Mouse (Mus musculus): Measurements from ENCODE around the gene Cdc37. TPM values are rescaled to one million over a fixed set of nuclear protein-coding genes. Genes with fewer than 3 reads are reported as not detected.

Gene Cdc37
- total RNA-seq, 2 experiments from 2014 or later: 120 to 126 TPM

DNA sequence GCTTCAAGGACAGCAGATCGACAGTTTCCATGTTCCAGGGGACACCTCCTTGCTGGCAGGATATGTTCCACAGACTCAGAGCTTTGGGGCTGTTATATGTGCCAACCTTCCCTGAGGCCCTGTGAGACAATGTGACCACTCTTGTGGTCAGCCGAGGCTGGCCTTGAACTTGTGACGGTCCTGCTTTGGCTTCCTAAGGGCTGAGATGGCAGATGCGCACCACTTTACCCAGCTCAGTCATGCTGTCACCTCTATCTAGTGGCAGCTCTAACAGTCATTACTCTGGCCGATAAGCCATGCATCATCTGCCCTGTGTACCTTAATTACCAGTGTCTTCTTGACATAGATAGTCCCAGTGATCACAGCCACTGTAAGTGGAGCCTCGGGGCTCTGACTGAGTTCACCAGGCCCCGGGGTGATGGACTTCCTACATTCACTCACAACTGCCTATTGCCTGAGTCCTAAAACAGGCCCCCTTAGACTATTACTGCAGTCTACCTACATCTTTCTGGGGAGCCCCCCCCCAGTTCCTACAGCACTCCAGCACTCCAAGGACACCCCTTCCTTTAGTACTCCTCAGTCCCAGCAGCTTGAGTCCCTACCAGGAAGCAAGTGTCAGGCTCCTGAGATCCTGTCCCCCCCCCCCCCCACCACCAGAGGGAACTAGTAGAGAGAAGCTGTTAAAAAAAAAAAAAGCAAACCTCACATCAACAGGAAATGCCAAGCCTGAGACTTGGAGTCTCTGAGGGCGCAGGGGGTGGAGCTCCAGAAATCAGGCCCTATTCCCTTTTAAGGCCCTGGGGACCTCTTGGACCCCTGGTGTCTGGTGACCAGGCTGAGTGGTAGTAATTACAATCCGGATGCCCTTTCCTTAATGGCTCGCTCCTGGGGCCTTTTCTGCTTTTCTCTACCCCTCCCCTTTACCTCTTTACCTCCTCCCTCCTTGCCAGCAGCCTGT, 17.6 kb upstream of the Cdc37 start:
- DNase-seq: no peak

DNA sequence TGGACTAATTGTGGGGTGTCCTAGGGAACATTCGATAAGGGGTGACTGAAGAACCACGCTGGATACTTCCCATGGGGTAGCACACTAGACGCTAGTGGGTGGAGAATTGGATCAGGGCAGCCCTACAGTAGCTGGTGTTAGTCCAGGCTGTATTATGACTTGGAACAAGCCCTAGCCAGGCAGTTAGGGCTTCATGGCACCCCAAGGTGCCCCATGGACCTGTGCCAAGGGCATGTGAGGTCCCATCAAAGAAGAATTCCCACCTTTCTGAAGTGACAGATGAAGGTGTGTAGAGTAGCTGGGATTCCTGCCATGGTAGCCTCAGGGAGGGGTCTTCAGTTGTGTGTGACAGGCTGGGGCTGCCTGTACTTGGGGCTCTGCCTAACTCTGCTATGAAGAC, 16.7 kb upstream of the Cdc37 start:
- DNase-seq: no peak

DNA sequence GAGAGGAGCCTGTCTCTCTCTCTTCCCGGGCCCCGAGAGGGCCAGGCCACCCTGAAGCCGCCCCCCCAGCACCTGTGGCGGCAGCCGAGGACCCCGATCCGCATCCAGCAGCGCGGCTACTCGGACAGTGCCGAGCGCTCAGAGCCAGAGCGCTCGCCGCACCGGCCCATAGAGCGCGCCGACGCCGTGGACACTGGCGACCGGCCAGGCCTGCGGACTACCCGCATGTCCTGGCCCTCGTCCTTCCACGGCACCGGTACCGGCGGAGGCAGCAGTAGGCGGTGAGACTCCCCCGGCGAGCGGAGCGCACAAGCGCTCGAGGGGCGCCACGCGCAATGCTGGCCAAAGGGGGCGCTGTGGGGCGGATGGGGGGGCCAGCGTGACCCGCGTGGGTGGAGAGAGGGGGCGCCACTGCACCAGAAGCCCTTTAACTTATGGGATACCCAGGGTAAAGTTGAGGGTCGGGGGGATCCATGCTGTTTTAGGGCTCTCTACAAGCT, 16.2 kb upstream of the Cdc37 start:
- no peak for DNase-seq

DNA sequence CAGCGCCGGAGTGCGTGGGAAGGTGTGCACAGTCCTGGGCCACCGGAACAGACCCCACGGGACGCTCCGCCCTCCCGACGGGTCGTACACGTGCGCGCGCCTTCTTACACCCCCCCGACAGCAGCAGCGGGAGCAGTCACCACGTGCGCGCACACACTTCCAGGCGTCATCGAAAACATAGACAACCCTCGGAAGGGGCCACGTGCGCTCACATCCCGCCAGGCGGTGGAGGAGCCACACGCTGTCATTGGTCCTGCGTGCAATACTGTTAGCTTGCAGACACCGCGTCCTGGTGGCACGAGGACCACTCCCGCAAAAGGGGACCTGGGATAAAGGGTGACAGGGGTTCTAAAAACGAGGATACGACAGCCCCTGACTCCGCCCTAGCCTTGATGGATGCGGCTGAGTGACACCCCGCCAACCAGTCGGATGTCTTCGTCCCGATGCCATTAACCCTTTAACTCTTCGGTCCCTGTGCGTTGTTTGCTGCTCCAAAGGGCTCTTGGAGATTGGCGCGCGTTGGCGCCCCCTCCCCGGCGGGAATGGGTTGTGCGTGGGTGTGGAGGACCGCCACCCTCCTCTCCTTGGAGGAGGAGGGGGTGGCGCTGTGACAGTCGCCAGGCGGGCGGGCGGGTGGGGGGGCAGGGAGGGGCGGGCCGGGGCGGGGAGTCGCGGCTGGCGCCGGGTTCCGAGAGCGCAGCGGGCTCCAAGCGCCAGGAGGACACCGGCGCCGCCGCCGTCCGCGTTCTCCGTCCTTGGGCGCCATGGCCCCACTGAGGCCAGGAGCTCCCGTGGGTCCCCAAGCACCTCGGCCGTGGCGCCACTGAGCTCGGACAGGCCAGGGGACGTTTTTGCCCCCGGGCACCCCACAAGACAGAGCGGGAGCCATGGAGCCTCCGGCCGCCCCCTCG, 15.5 kb upstream of the Cdc37 start, which contains the start of gene Pde4a:
Pde4a (plus strand) TSS at position 674 of the 911 bp plus-strand sequence.
- no peak for DNase-seq

DNA sequence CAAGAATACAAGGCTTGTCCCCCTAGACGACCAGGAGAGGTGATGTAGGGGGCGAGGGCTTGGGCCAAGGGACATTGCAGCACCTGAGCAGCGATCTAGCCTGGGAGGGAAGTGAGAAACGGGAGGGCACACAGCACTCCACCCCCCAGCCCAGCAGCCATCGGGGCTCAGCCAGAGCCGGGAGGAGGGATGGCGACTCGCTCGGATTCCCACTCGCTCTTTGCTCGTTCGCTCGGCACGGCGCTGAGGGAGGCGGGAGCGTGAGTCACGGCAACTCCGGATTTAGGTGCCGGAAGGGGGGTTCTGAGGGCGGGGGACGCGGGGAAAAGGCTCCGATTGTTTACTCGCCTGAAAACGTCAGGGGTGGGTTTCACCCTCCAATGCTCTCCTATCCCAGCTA, 14.3 kb upstream of the Cdc37 start:
- DNase-seq: no peak

DNA sequence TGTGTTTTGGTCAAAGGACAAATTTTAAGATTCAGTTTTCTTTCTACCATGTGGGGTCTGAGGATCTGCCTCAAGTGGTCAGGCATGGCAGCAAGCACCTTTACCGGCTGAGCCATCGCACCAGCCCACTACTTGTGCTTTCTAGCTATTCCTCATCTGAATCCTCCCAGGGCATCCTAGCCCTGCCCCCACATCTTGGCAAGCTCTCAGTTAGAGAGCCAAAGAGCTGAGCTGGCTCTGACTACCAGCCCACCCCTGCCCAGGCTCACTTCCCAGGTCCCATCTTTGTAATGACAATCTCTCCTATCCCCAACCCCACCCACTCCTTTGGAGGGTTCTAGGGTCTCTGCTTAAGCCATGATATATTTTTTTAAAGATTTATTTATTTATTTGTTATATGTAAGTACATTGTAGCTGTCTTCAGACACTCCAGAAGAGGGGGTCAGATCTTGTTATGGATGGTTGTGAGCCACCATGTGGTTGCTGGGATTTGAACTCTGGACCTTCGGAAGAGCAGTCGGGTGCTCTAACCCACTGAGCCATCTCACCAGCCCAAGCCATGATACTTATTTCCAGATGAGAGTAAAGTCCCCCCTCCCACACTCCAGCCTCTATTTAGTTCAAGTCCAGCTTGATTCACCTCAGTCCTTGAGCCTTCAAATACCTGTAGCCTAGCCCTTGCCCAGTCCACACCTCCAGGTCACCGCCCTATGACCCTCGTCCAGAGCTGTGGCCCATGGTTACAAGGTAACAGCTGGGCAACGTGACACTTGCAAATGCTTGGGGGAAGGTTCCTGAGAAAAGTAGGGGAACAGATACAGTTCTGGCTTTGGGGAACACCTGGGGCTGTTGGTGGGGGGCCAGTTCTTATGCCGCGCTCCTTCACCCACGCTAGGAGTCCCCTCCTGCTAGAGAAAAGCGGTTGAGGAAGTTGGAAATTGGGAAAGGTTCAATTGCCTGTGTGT, 13.6 kb upstream of the Cdc37 start:
- no peak for DNase-seq

DNA sequence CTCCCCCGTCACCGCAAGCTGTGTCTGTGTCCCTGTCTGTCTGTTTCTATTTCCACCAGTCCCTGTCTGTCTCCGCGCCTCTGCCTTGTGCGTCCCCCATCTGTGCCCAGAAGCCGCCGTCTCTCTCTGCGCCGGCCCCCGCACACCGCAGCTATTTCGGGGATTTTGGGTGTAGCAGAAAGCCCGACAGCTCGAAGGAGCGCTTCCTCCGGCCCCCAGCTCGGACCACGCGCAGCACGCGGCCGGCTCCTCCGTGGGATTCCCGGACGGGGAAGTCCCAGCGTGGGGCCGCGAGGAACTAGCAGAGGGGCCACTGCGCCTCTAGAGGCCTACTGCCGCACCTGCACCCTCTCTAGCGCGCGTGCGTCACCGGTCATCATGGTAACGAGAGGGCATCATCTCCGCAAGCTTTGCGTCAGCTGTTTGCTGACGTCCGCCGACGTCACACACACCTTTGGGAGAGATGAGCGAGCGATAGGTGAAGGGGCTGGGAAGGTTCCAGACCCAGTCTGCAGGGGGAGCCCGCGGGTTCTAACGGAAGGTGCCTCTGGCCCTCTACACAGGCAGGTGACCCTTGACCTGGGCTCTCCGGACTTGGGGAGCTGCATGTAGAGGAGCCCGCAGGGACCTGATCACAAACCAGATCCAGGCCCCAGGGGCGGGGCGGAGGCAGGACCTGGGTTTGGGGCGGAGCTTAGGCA, 11.6 kb upstream of the Cdc37 start:
- DNase-seq: peak; percentile 71

DNA sequence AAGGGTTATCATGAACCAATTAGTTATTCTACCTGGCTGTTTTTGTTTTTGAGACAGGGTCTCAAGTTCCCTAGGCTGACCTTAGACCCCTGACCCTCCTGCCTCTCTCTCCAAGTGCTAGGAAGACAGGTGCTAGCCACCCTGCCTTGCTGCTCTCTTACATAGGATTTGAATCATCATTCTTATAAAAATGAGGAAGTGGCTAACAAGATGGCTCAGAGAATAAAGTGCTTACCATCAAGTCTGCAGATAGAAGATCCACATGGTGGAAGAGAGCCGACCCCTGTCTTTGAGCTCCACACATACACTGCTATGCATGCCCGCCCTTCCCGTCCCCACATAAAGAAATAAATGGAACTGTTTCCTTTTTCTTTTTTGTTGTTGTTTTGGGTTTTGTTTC, 5.0 kb upstream of the Cdc37 start:
- no peak for DNase-seq

DNA sequence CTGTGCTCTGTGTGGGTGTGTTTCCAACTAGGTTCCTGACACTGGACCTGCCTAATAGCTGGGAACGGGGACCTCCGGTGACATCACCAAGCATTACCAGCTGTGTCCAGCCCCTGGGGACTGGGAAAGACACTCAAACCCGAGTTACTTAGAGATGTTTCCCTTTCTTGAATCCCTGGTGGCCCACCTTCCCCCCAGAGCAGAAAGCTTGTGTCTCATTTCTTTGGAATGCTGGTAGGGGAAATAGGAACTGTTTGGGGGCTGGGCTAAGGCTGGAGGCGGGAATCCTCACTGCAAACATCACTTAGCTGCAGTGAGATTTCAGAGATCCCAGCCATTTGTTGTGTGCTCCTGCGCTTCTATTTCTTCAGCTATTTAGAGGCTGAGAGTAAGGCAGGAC, 4.1 kb upstream of the Cdc37 start:
- DNase-seq: no peak

DNA sequence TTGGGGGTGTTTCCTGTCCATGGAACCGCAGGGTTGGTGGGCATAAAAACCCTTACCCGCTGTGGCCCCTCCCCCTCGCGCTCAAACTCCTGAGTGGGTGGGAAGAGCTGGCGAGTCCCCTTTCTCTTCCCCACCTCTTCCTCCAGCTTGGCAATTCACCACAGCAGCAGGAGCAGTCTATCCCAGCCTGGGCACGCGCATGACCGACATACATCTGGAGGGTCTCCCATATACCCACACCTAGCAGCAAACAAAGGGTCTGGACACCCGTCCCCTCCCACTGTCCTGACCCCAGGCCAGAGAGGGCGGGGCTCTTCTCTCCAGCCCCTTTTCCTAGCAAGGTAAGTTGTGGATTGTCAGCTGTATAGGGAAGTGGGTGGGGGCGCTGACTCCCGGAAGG, 3.5 kb upstream of the Cdc37 start:
- DNase-seq: no peak

DNA sequence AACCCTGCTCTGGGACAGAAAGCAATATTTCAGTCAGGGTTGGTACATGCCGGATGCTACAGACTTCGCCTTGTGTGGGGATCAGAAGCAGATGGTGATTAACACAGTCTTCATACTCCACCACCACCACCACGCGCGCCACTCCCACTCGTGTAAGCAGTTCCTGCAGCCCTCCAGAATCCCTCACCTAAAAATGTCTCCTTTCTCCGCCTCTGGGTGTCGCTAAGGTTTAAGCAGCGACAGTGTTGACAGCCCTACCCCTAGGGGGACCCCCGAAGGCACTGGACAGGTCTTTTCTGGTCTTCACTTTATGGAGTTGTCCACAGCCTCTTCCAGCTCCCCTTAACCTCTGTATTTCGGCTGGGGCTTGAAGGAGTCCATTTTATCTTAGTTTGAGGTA, 2.9 kb upstream of the Cdc37 start:
- no peak for DNase-seq

DNA sequence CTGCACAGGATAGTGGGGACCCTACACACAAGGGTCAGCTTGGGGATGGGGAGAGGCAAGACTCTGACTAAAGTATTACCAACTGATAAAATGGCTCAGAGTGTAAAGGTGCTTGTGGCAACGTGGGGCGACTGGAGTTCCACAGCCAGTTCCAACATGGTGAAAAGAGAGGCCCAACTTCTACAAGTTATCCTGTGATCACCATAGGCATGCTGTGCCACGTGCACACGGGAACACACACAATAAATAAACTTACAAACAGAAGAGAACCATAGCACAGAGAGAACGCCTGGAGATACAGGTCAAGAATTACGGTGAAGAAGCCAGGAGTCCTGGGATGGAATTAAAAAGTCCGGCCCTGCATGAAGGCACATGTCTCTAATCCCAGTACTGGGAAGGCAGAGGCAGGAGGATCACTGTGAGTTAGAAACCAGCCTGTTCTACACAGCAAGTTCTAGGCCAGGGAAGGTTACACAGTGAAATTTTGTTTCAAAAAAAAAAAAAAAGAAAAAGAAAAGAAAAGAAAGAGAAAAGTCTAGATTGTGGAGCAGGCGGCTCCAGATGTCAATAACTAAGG, 617 bp downstream of the Cdc37 start:
- DNase-seq: no peak

DNA sequence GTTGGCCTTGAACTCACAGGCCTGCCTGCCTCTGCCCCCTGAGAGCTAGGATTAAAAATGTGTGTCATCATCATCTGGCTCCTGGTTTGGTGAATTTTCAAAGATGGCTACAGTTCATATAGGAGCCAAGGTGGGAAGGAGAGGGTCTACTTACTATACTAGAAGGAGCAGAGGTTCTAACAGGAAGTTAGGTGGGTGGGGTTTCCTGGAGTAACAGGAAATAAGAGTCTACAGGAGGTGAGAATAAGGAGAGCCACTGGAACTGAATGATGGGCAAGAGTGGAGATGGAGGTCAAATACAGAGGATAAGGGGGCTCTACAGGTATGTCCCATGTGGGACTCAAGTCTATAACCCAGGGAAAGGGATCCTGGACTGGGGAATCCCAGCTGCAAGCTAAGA, 1.4 kb downstream of the Cdc37 start:
- DNase-seq: no peak

DNA sequence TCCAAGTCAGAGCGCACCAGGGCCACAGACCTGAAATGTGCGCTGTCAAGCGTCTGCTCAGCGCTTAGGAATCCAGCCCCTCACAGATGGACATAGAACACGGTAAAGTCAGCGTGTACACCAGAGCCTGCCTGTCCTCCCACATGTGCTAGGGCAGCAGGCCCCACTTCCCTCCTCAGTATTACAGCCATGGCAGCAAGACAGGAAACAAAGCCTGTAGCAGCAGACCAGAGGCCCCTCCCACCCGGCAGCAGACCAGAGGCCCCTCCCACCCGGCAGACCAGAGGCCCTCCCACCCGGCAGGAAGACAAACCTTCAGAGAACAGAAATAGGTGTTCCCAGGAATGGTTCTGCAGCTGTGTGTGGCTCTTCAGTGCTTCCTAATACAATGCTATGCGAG, 3.1 kb downstream of the Cdc37 start:
- no peak for DNase-seq

DNA sequence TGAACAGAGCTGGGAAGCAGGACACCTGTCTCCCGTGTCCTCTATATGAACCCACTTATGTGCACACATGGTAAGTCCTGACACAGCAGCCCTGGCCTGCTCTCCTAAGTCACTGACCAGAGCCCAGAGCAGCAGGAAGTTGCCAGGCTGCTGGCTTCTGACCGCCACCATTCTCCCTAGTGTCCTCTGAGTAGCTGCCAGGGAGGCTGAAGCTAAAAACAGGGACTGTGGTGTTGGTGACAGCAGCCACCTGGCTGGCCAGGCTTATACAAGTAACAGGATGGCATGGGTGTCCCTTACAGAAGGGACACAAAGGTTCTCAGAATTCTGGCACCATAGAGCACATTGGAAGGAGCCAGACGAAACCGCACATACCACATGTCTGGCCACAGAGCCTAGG, 4.4 kb downstream of the Cdc37 start:
- DNase-seq: peak; percentile 63

DNA sequence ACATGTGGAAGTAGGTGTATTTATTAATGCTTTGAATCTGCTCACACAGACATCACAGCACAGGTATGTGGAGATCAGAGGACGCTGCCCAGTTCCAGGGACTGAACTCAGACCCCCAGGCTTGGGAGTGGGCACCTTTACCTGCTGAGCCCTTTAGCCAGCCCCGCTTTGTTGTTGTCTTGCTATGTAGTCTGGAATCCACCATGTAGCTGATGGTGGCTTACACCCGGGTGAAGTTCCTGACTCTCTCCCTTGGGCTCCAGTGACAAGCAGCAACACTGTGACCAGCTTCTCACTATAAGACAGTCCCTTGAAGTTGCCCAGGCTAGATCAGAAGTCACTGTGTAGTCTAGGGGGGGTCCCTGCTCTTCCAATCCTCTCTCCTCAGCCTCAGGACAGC, 5.4 kb downstream of the Cdc37 start:
- DNase-seq: no peak

DNA sequence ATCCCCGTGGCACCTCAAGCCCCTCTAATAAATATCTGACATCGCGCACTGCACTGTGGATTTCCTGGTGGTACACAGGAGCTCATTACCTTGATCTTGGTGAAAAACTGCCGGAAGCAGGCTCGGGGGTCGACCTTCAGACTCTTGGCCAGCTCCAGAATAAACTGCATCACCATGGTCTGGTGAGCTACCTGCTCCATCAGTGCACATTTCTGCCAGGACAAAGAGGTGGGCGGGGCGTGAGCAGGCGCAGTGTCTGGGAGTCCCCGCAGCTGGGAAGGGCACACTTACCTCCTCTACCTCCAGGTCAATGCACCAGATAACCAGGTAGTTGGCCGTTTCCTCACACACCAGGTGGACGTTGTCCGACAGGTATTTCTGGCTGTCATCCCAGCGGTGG, 7.9 kb downstream of the Cdc37 start:
- no peak for DNase-seq

DNA sequence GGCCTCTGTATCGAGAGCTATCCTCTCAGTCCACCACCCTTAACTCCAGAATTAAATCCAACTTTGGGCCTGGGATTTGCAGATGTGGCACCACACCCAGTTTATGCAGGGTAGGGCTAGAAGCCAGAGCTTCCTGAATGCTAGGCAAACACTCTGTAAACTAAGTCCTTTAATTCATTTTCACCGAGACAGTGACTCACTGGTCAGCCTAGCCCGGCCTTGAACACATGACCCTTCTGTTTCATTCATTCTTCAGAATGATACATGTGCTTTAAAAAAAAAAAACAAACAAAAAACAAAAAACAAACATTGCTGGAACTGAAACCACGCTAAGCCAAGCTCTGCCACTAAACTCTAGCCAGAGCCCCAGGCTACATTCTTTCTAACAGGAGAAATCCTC, 11.4 kb downstream of the Cdc37 start:
- no peak for DNase-seq

DNA sequence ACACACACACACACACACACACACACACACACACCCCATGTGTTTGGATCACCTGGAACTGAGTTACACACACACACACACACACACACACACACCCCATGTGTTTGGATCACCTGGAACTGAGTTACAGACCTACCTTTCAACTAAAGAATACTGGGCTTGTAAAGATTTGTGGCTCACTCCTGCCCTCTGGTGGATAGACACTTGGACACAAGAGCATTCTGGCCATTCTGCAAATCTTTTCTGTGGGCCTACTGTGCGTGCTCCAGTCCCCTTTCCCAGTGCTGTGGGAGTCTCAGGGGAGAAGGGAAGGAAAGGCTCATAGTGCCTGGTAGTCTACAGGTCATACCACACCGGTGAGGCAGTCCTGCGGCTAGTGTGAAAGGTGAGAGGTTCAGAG, 12.6 kb downstream of the Cdc37 start:
- no peak for DNase-seq

DNA sequence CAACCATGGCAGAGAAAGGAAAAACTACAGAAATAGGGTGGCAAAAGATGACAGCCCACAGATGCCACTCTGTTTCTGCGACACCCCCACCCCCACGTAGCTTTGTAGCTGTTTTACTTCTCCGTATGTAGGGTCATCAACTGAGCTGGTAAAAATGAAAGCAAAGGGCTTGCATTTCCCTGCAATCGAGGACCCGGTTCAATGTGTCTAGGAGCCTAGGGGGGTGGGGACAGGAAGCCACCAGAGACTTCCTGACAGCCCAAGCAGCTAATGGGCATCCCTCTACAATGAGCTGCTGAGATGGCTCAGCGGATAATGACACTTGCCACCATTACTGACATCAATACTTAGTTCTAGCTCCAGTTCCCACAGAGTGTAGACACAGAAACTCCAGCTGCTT, 13.4 kb downstream of the Cdc37 start:
- no peak for DNase-seq

DNA sequence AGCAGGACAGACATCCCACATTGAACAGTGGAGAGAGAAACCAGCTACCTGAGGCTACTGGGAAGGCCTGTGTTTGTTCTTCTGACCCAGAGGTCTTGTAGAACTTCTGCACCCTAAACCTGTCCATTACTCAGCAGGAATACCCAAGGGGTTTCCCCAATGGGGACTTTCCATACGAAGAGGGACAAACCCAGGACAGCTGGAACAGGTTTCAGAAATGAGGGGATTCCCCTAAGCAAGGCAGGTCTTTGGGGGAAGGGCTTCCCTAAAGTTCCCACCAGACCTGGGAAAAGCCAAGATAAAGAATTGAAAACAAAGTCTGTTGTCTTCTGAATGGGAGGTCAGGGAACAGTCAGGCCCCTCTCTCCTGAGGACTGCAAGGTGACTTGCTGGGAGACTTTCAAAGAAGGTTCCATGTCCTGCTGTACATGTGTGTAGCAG, 13.8 kb downstream of the Cdc37 start:
- DNase-seq: no peak

All from gastrocnemius, postnatal 25 days (tissue).